Mouse (Mus musculus) thymus, adult 2 months (tissue): ENCODE data around the gene Clasp2. TPM values are rescaled to one million over a fixed set of nuclear protein-coding genes. Genes with fewer than 3 reads are reported as not detected.

Experiments used
- DNase-seq: peaks from one replicate; pipeline ENCODE4 v3.0.0; 2021
- H3K27ac ChIP-seq: fragments of 200-500 bp; 2 replicates; pipeline ENCODE4 v1.5.1; 2012; ENCODE audit warnings: low read length, control low read depth; ENCODE audit not compliant: control insufficient read depth, insufficient read depth
- H3K27me3 ChIP-seq: fragments of 200-500 bp; 2 replicates; pipeline ENCODE4 v1.6.1; 2012; ENCODE audit warnings: mild to moderate bottlenecking, low read length, moderate library complexity, mixed read lengths; ENCODE audit not compliant: control insufficient read depth, insufficient read depth
- H3K36me3 ChIP-seq: fragments of 200-500 bp; 2 replicates; pipeline ENCODE4 v1.6.1; 2012; ENCODE audit warnings: mild to moderate bottlenecking, low read length, moderate library complexity; ENCODE audit not compliant: control insufficient read depth, insufficient read depth
- H3K4me1 ChIP-seq: fragments of 200-500 bp; replicated peaks from 2 replicates; pipeline ENCODE4 v1.6.1; 2012; ENCODE audit warnings: low read length; ENCODE audit not compliant: control insufficient read depth, insufficient read depth
- H3K4me3 ChIP-seq: fragments of 200-500 bp; 2 replicates; pipeline ENCODE4 v1.5.1; 2012; ENCODE audit warnings: mild to moderate bottlenecking, low read length, control low read depth, moderate library complexity; ENCODE audit not compliant: control insufficient read depth, insufficient read depth
- CTCF ChIP-seq: fragments of 200-500 bp; IDR thresholded peaks from 2 replicates; pipeline ENCODE4 v1.5.1; 2012; ENCODE audit warnings: mild to moderate bottlenecking, control low read depth, low read length, moderate library complexity, borderline replicate concordance; ENCODE audit not compliant: control insufficient read depth, poor library complexity, insufficient read depth; ENCODE audit errors: extremely low read depth
- POLR2A ChIP-seq: fragments of 200-500 bp; IDR thresholded peaks from 2 replicates; pipeline ENCODE4 v1.6.1; 2012; ENCODE audit warnings: mild to moderate bottlenecking, low read length, control low read depth, moderate library complexity; ENCODE audit not compliant: control insufficient read depth, poor library complexity, insufficient read depth; ENCODE audit errors: extremely low read depth
- WGBS: fragments of 180-500 bp; shearing (Covaris S2); methylation state at CpG from one replicate; pipeline ENCODE4 v1.1.7; 2018; 5-methylcytosine and 5-hydroxymethylcytosine counted together
- polyA plus RNA-seq: library from polyadenylated mRNA; depleted of rRNA; stranded (reverse); fragments of >200 nt; gene quantifications from 2 replicates; pipeline ENCODE4 v1.2.3, GENCODE M21; 2012

Gene Clasp2
- polyA plus RNA-seq, 1 experiment, result 12.6 TPM

DNA sequence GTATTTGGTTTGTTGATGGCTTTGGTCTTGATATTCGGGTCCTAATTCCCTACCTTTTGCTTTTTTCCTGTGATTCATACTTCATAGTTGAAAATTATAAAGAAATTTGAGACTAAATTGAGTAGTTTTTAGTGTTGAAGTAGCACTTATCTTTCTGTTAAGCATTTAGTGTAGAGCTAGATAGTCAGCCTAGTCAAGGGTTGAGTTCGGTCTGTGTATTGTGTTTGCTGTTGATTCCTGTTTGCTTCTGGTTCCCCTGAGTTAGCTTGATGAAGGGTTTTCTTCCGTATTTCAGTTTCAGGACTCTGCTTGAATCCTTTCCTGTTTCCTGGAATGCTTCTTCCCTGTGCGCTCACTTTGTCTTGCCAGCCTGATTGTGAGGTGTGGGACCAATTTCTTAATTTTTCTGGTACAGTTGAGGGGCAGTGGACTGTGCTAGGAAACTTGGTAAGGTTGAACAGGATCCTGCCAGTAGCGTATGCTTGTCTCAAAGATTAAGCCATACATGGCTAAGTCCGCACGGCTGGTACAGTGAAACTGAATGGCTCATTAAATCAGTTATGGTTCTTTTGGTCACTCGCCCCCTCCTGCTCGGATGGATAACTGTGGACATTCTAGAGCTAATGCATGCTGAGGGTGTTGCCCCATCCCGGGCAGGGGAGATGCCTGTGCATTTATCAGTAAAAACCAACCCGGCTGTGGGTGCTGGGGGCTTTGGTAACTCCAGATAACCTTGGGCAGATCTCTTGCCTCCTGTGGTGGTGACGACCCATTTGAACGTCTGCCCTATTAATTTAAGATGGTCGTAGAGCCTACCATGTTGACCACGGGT is 14.8 kb downstream of the Clasp2 start:
- no peak overlapping the region for H3K4me3 ChIP-seq
- H3K27me3 ChIP-seq, result no peaks in the 10 kb centered on the region
- 96% methylated on average over 15 of the region's 15 CpGs for WGBS
- H3K27ac ChIP-seq, result no peak overlapping the region
- H3K36me3 ChIP-seq, result no peaks in the 10 kb centered on the region; the same call in 1 of the 2 replicates
- H3K4me1 ChIP-seq, result no peaks in the 10 kb centered on the region
- no peak for DNase-seq
- TF ChIP-seq POLR2A (no peak), CTCF (no peak)

DNA sequence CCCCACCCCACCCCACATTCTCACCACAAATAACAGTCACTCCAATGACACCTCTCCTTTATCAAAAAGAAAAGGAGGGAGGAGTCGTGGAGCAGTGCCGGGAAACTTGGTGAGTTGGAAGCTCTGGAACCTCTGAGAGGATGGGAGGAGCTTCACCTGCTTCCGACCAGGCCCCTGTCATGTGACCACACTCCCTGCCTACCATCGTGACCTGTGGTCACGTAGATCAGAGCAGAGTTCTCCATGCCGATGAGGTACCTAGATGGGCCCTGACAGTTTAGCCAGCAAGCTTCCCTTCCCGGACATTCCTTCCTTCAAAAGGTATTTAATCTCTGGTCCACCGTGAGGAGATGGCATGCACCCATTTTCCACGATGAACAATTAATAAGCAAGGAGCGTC is 17.2 kb downstream of the Clasp2 start:
- DNase-seq, result no peak
- H3K36me3 ChIP-seq, result peaks cover 3% of the 10 kb centered on the region; the same call in 1 of the 2 replicates
- H3K27ac ChIP-seq, result no peak overlapping the region
- no peaks in the 10 kb centered on the region for H3K4me1 ChIP-seq
- no peaks in the 10 kb centered on the region for H3K27me3 ChIP-seq
- no peak for TF ChIP-seq POLR2A
- TF ChIP-seq CTCF, result no peak
- H3K4me3 ChIP-seq, result no peak overlapping the region
- 96% methylated on average over 10 of the region's 10 CpGs for WGBS

DNA sequence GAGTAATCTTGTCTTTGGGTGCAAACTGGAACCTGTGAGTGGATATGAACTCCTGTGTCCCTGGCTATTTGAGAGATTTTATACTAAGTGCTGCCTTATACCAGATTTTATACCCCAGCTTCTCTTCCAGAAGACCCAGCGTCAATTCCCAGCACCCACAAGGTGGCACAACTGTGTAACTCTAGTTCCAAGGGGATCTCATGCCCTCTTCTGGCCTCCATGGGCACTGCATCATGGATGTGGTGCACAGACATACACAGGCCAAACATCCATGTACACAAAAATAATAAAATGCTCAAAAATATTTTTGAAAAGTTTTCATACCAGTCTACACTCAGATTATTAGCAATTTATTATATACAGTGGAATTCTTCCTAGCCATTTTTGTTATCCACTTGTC is 18.4 kb downstream of the Clasp2 start:
- Histone ChIP-seq H3K4me1 (no peaks in the 10 kb centered on the region), H3K36me3 (peaks cover 3% of the 10 kb centered on the region; the same call in 1 of the 2 replicates), H3K27ac (no peak overlapping the region), H3K4me3 (no peak overlapping the region), H3K27me3 (no peaks in the 10 kb centered on the region)
- no peak for TF ChIP-seq CTCF
- no peak for TF ChIP-seq POLR2A
- 96% methylated on average over 1 of the region's 1 CpGs for WGBS
- no peak for DNase-seq

GRCm38 (mm10) chr9:113762389-113762788 is 21.1 kb downstream of the Clasp2 start:
- WGBS, result 96% methylated on average over 6 of the region's 6 CpGs
- no peak overlapping the region for H3K4me3 ChIP-seq
- TF ChIP-seq CTCF (no peak), POLR2A (no peak)

DNA sequence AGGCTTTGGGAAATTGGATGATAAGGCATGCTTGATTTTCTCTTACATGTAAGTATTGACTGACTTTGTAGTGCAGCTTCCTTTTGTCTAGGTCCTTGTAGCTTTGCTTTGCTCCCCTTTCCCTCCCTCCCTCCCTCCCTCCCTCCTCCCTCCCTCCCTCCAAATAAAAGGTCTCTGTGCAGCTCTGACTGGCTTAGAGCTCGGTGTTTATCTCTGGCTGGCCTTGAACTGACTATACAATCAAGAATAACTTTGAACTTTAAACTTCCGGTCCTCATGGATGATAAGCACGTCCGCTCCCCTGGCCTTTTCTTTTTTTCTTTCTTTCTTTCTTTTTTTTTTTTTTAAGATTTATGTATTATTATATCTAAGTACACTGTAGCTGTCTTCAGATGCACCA is 21.9 kb downstream of the Clasp2 start:
- H3K27me3 ChIP-seq, result no peaks in the 10 kb centered on the region
- H3K4me3 ChIP-seq, result no peak overlapping the region
- 93% methylated on average over 4 of the region's 4 CpGs for WGBS
- no peak overlapping the region for H3K27ac ChIP-seq
- H3K36me3 ChIP-seq, result peaks cover 3% of the 10 kb centered on the region; the same call in 1 of the 2 replicates
- TF ChIP-seq CTCF, result no peak
- no peak for TF ChIP-seq POLR2A
- DNase-seq, result no peak
- no peaks in the 10 kb centered on the region for H3K4me1 ChIP-seq

More at GRCm38 (mm10) chr9:113762389-113762788, 21.1 kb downstream of the Clasp2 start:
- Histone ChIP-seq H3K4me1 (no peaks in the 10 kb centered on the region), H3K36me3 (peaks cover 3% of the 10 kb centered on the region; the same call in 1 of the 2 replicates), H3K27me3 (no peaks in the 10 kb centered on the region), H3K27ac (no peak overlapping the region)
- no peak for DNase-seq

DNA sequence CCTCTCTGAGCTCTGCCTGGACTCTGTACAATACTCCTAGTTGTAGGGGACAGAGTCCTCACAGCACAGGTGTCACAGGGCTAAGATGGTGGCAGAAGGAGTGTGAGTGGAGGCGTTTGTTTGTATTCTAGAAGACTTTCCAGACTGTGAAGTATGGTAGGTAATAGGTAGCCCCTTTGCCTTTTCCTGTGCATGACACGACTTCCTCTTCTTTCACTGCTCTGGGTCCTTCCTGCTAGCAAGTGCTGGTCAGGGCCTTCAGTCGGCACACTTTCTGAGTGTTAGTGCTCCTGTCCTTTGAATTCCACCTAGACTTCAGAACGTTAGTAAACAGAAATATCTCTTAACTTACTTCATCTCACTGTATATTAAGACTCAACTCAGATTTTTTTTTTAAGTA is 29.4 kb downstream of the Clasp2 start:
- Histone ChIP-seq H3K4me1 (no peaks in the 10 kb centered on the region), H3K36me3 (no peaks in the 10 kb centered on the region), H3K4me3 (no peak overlapping the region), H3K27ac (no peak overlapping the region), H3K27me3 (no peaks in the 10 kb centered on the region)
- no peak for TF ChIP-seq CTCF
- no peak for TF ChIP-seq POLR2A
- DNase-seq, result no peak
- WGBS, result 44% methylated on average over 4 of the region's 4 CpGs

GRCm38 (mm10) chr9:113780863-113781262 is 39.6 kb downstream of the Clasp2 start:
- H3K27ac ChIP-seq, result no peak overlapping the region
- no peaks in the 10 kb centered on the region for H3K36me3 ChIP-seq
- no peak overlapping the region for H3K4me3 ChIP-seq
- DNase-seq, result no peak
- no peaks in the 10 kb centered on the region for H3K4me1 ChIP-seq
- no peaks in the 10 kb centered on the region for H3K27me3 ChIP-seq
- WGBS, result 84% methylated on average over 3 of the region's 3 CpGs
- no peak for TF ChIP-seq CTCF
- no peak for TF ChIP-seq POLR2A
